Mouse (Mus musculus): ENCODE data around the gene Slc44a4. TPM values are rescaled to one million over a fixed set of nuclear protein-coding genes. Genes with fewer than 3 reads are reported as not detected.

Slc44a4 gene
- polyA plus RNA-seq (2015; fragmentation: Nextera tagmentation; extraction: Ambion mirVana) = 2.6 and 3.6 TPM in 2 replicates

GRCm38 (mm10) chr17:34913930-34914665 is at the start of gene Slc44a4:
Slc44a4 (plus strand) TSS chr17:34914466.
- Histone ChIP-seq H3K4me1 (ENCODE audit: control insufficient read depth, low read depth, low read length) (peaks cover 16% of the 10 kb centered on the region), H3K27ac (ENCODE audit: low read length) (peak within 1 kb of the TSS; percentile 6; the same call in 1 of the 2 replicates), H3K9ac (ENCODE audit: low read depth, low read length) (no peak within 1 kb of the TSS), H3K4me2 (ENCODE audit: low read depth, low read length) (0 out of 2 replicates have a peak within 1 kb of the TSS, but pooled peaks have one; percentile 12), H3K9me3 (replicated peaks; ENCODE audit: control insufficient read depth, low read length) (no peaks in the 10 kb centered on the region), H3K27me3 (ENCODE audit: control insufficient read depth, insufficient read depth, low read depth, low read length) (no peaks in the 10 kb centered on the region), H3K4me3 (ENCODE audit: low read depth, low read length) (no peak within 1 kb of the TSS), H3K36me3 (ENCODE audit: control insufficient read depth, insufficient read depth) (peaks cover 16% of the 10 kb centered on the region)
- 45% methylated on average over 18 of the region's 18 CpGs for WGBS (ENCODE audit: insufficient replicate concordance)
- no peak for ATAC-seq (ENCODE audit: low read depth)

GRCm38 (mm10) chr17:34865981-34866380 is 48.3 kb upstream of the Slc44a4 start:
- no peak for ATAC-seq (ENCODE audit: low read depth)
- WGBS (ENCODE audit: insufficient replicate concordance) = 52% methylated on average over 7 of the region's 7 CpGs

GRCm38 (mm10) chr17:34874321-34874720 is 39.9 kb upstream of the Slc44a4 start:
- H3K9ac ChIP-seq (ENCODE audit: low read depth, low read length) = no peak overlapping the region
- H3K4me3 ChIP-seq (ENCODE audit: low read depth, low read length) = no peak overlapping the region
- no peaks in the 10 kb centered on the region for H3K36me3 ChIP-seq (ENCODE audit: control insufficient read depth, insufficient read depth)
- ATAC-seq (ENCODE audit: low read depth) = no peak
- 72% methylated on average over 6 of the region's 6 CpGs for WGBS (ENCODE audit: insufficient replicate concordance)
- no peaks in the 10 kb centered on the region for H3K27me3 ChIP-seq (ENCODE audit: control insufficient read depth, insufficient read depth, low read depth, low read length)
- no peak overlapping the region for H3K4me2 ChIP-seq (ENCODE audit: low read depth, low read length)
- H3K27ac ChIP-seq (ENCODE audit: low read length) = no peak overlapping the region
- H3K4me1 ChIP-seq (ENCODE audit: control insufficient read depth, low read depth, low read length) = no peaks in the 10 kb centered on the region
- no peaks in the 10 kb centered on the region for H3K9me3 ChIP-seq (replicated peaks; ENCODE audit: control insufficient read depth, low read length)

More at GRCm38 (mm10) chr17:34865981-34866380, 48.3 kb upstream of the Slc44a4 start:
- no peaks in the 10 kb centered on the region for H3K27me3 ChIP-seq (ENCODE audit: control insufficient read depth, insufficient read depth, low read depth, low read length)
- no peaks in the 10 kb centered on the region for H3K9me3 ChIP-seq (replicated peaks; ENCODE audit: control insufficient read depth, low read length)
- H3K27ac ChIP-seq (ENCODE audit: low read length) = no peak overlapping the region
- no peak overlapping the region for H3K4me3 ChIP-seq (ENCODE audit: low read depth, low read length)
- no peak overlapping the region for H3K9ac ChIP-seq (ENCODE audit: low read depth, low read length)
- no peaks in the 10 kb centered on the region for H3K36me3 ChIP-seq (ENCODE audit: control insufficient read depth, insufficient read depth)
- no peaks in the 10 kb centered on the region; the same call in 1 of the 2 replicates for H3K4me1 ChIP-seq (ENCODE audit: control insufficient read depth, low read depth, low read length)
- no peak overlapping the region for H3K4me2 ChIP-seq (ENCODE audit: low read depth, low read length)

GRCm38 (mm10) chr17:34879336-34879879 is 34.9 kb upstream of the Slc44a4 start, which contains the start of gene Zbtb12:
Zbtb12 (plus strand) TSS chr17:34879483.
- no peak for ATAC-seq (ENCODE audit: low read depth)
- 58% methylated on average over 11 of the region's 11 CpGs for WGBS (ENCODE audit: insufficient replicate concordance)
- Histone ChIP-seq H3K4me2 (ENCODE audit: low read depth, low read length) (no peak within 1 kb of the TSS), H3K27me3 (ENCODE audit: control insufficient read depth, insufficient read depth, low read depth, low read length) (no peaks in the 10 kb centered on the region), H3K27ac (ENCODE audit: low read length) (no peak within 1 kb of the TSS), H3K9me3 (replicated peaks; ENCODE audit: control insufficient read depth, low read length) (no peaks in the 10 kb centered on the region), H3K9ac (ENCODE audit: low read depth, low read length) (no peak within 1 kb of the TSS), H3K36me3 (ENCODE audit: control insufficient read depth, insufficient read depth) (no peaks in the 10 kb centered on the region), H3K4me3 (ENCODE audit: low read depth, low read length) (no peak within 1 kb of the TSS), H3K4me1 (ENCODE audit: control insufficient read depth, low read depth, low read length) (no peaks in the 10 kb centered on the region; the same call in none of the 2 replicates)

GRCm38 (mm10) chr17:34881166-34881565 is 33.1 kb upstream of the Slc44a4 start:
- no peak for ATAC-seq (ENCODE audit: low read depth)
- H3K9me3 ChIP-seq (replicated peaks; ENCODE audit: control insufficient read depth, low read length) = no peaks in the 10 kb centered on the region
- no peak overlapping the region for H3K27ac ChIP-seq (ENCODE audit: low read length)
- peak overlapping the region; percentile 51 for H3K4me2 ChIP-seq (ENCODE audit: low read depth, low read length)
- peaks cover 2% of the 10 kb centered on the region for H3K4me1 ChIP-seq (ENCODE audit: control insufficient read depth, low read depth, low read length)
- H3K9ac ChIP-seq (ENCODE audit: low read depth, low read length) = no peak overlapping the region
- H3K27me3 ChIP-seq (ENCODE audit: control insufficient read depth, insufficient read depth, low read depth, low read length) = no peaks in the 10 kb centered on the region
- peak overlapping the region; percentile 46 for H3K4me3 ChIP-seq (ENCODE audit: low read depth, low read length)
- H3K36me3 ChIP-seq (ENCODE audit: control insufficient read depth, insufficient read depth) = no peaks in the 10 kb centered on the region

- Histone ChIP-seq H3K4me1 (ENCODE audit: control insufficient read depth, low read depth, low read length) (peaks cover 2% of the 10 kb centered on the region), H3K4me2 (ENCODE audit: low read depth, low read length) (peak within 1 kb of the TSS; percentile 51), H3K36me3 (ENCODE audit: control insufficient read depth, insufficient read depth) (no peaks in the 10 kb centered on the region), H3K4me3 (ENCODE audit: low read depth, low read length) (peak within 1 kb of the TSS; percentile 46), H3K9me3 (replicated peaks; ENCODE audit: control insufficient read depth, low read length) (no peaks in the 10 kb centered on the region), H3K27ac (ENCODE audit: low read length) (peak within 1 kb of the TSS; percentile 75), H3K27me3 (ENCODE audit: control insufficient read depth, insufficient read depth, low read depth, low read length) (no peaks in the 10 kb centered on the region), H3K9ac (ENCODE audit: low read depth, low read length) (peak within 1 kb of the TSS; percentile 12; the same call in 1 of the 2 replicates)
- peak; percentile 72 for ATAC-seq (ENCODE audit: low read depth)
- WGBS (ENCODE audit: insufficient replicate concordance) = 23% methylated on average over 15 of the region's 15 CpGs
Measured at GRCm38 (mm10) chr17:34881683-34882310, 32.5 kb upstream of the Slc44a4 start, which contains the start of gene Gm20547. Gm20547 (minus strand) TSS chr17:34882042.

- H3K4me3 ChIP-seq (ENCODE audit: low read depth, low read length) = no peak overlapping the region
- H3K4me1 ChIP-seq (ENCODE audit: control insufficient read depth, low read depth, low read length) = peaks cover 2% of the 10 kb centered on the region
- no peak overlapping the region for H3K4me2 ChIP-seq (ENCODE audit: low read depth, low read length)
- no peak overlapping the region for H3K27ac ChIP-seq (ENCODE audit: low read length)
- WGBS (ENCODE audit: insufficient replicate concordance) = 49% methylated on average over 3 of the region's 3 CpGs
- ATAC-seq (ENCODE audit: low read depth) = no peak
- no peaks in the 10 kb centered on the region for H3K36me3 ChIP-seq (ENCODE audit: control insufficient read depth, insufficient read depth)
- H3K27me3 ChIP-seq (ENCODE audit: control insufficient read depth, insufficient read depth, low read depth, low read length) = no peaks in the 10 kb centered on the region
- H3K9me3 ChIP-seq (replicated peaks; ENCODE audit: control insufficient read depth, low read length) = no peaks in the 10 kb centered on the region
- H3K9ac ChIP-seq (ENCODE audit: low read depth, low read length) = no peak overlapping the region
Measured at GRCm38 (mm10) chr17:34883332-34883731, 30.9 kb upstream of the Slc44a4 start.

GRCm38 (mm10) chr17:34884704-34885103 is 29.6 kb upstream of the Slc44a4 start:
- Histone ChIP-seq H3K36me3 (ENCODE audit: control insufficient read depth, insufficient read depth) (no peaks in the 10 kb centered on the region), H3K9ac (ENCODE audit: low read depth, low read length) (no peak overlapping the region), H3K4me2 (ENCODE audit: low read depth, low read length) (no peak overlapping the region), H3K27me3 (ENCODE audit: control insufficient read depth, insufficient read depth, low read depth, low read length) (no peaks in the 10 kb centered on the region), H3K4me1 (ENCODE audit: control insufficient read depth, low read depth, low read length) (peaks cover 2% of the 10 kb centered on the region), H3K27ac (ENCODE audit: low read length) (no peak overlapping the region), H3K4me3 (ENCODE audit: low read depth, low read length) (no peak overlapping the region), H3K9me3 (replicated peaks; ENCODE audit: control insufficient read depth, low read length) (no peaks in the 10 kb centered on the region)
- no peak for ATAC-seq (ENCODE audit: low read depth)
- WGBS (ENCODE audit: insufficient replicate concordance) = 37% methylated on average over 6 of the region's 6 CpGs

GRCm38 (mm10) chr17:34885615-34886014 is 28.7 kb upstream of the Slc44a4 start:
- Histone ChIP-seq H3K27me3 (ENCODE audit: control insufficient read depth, insufficient read depth, low read depth, low read length) (no peaks in the 10 kb centered on the region), H3K9ac (ENCODE audit: low read depth, low read length) (no peak overlapping the region), H3K4me2 (ENCODE audit: low read depth, low read length) (no peak overlapping the region), H3K4me3 (ENCODE audit: low read depth, low read length) (no peak overlapping the region), H3K4me1 (ENCODE audit: control insufficient read depth, low read depth, low read length) (peaks cover 2% of the 10 kb centered on the region), H3K27ac (ENCODE audit: low read length) (no peak overlapping the region), H3K9me3 (replicated peaks; ENCODE audit: control insufficient read depth, low read length) (no peaks in the 10 kb centered on the region), H3K36me3 (ENCODE audit: control insufficient read depth, insufficient read depth) (no peaks in the 10 kb centered on the region)
- no peak for ATAC-seq (ENCODE audit: low read depth)
- WGBS (ENCODE audit: insufficient replicate concordance) = 73% methylated on average over 3 of the region's 3 CpGs

Data from liver, embryonic 16.5 days (tissue).